Mouse (Mus musculus): ENCODE data around the gene Mogat2. TPM values are rescaled to one million over a fixed set of nuclear protein-coding genes. Genes with fewer than 3 reads are reported as not detected.

Mogat2 gene
- polyA plus RNA-seq, 1 experiment = 0.21 TPM

GRCm38 (mm10) chr7:99187451-99187850 lies 51.0 kb downstream of the Mogat2 start:
- no peak overlapping the region for H3K4me3 ChIP-seq (ENCODE audit: extremely low read depth, insufficient read depth, insufficient read length)
- WGBS = 89% methylated on average over 5 of the region's 5 CpGs
- no peak for DNase-seq (ENCODE audit: low read depth in 1 of 2, low spot score in 2 of 2)
- TF ChIP-seq CTCF (IDR thresholded peaks at IDR 0.05; ENCODE audit: extremely low read depth, insufficient read depth, insufficient read length, insufficient replicate concordance) = no peak
- TF ChIP-seq POLR2A (IDR thresholded peaks at IDR 0.05; ENCODE audit: low read depth, low read length) = no peak
- H3K36me3 ChIP-seq (ENCODE audit: control insufficient read depth, insufficient read depth, low read length) = no peaks in the 10 kb centered on the region
- peaks cover 5% of the 10 kb centered on the region; the same call in 1 of the 2 replicates for H3K4me1 ChIP-seq (ENCODE audit: control insufficient read depth, insufficient read depth, insufficient read length)
- no peaks in the 10 kb centered on the region for H3K27me3 ChIP-seq (ENCODE audit: control insufficient read depth, insufficient read depth, low read length)
- H3K27ac ChIP-seq (ENCODE audit: insufficient read depth, low read length) = no peak overlapping the region

DNA sequence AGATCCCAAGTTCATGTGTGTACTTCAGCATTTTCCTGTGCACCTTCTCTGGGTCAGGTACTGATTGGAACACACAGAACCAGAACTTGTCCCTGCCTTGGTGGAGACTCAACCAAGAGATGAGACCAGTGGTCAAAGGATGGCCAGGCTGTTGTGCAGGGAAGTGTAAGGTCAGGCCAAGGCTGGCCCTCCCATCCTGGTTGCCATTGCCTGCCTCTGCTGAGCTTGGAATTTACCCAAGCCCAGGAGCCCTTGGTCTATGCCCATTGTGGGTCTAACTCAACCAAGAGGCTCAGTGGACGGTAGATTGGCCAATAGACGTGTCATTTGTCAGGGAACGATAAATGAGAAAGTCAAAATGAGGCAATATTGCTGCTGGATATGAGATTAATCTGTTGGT lies 53.0 kb downstream of the Mogat2 start:
- no peaks in the 10 kb centered on the region for H3K27me3 ChIP-seq (ENCODE audit: control insufficient read depth, insufficient read depth, low read length)
- 87% methylated on average over 3 of the region's 3 CpGs for WGBS
- H3K27ac ChIP-seq (ENCODE audit: insufficient read depth, low read length) = no peak overlapping the region
- H3K4me1 ChIP-seq (ENCODE audit: control insufficient read depth, insufficient read depth, insufficient read length) = peaks cover 5% of the 10 kb centered on the region; the same call in 1 of the 2 replicates
- TF ChIP-seq POLR2A (IDR thresholded peaks at IDR 0.05; ENCODE audit: low read depth, low read length) (no peak), CTCF (IDR thresholded peaks at IDR 0.05; ENCODE audit: extremely low read depth, insufficient read depth, insufficient read length, insufficient replicate concordance) (no peak)
- H3K36me3 ChIP-seq (ENCODE audit: control insufficient read depth, insufficient read depth, low read length) = no peaks in the 10 kb centered on the region
- H3K4me3 ChIP-seq (ENCODE audit: extremely low read depth, insufficient read depth, insufficient read length) = no peak overlapping the region
- DNase-seq (ENCODE audit: low read depth in 1 of 2, low spot score in 2 of 2) = no peak

DNA sequence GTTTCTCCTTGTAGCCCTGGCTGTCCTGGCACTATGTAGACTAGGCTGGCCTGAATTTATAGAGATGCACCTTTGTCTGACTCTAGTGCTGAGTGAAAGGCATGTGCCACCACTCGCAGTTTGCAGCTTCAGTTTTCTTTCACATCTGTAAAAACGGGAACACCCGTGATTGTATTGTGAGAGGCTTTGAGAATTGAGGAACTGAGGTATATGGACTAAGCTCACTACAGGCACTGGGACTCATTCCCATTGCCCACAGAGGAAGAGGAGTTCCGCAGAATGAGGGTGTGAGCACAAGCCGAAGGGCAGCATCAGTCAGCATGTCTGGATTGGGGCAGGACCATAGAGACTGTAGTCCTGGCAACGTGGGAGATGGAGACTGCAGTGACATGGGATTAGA lies 54.7 kb downstream of the Mogat2 start:
- Histone ChIP-seq H3K4me1 (ENCODE audit: control insufficient read depth, insufficient read depth, insufficient read length) (peaks cover 5% of the 10 kb centered on the region; the same call in 1 of the 2 replicates), H3K27me3 (ENCODE audit: control insufficient read depth, insufficient read depth, low read length) (no peaks in the 10 kb centered on the region), H3K36me3 (ENCODE audit: control insufficient read depth, insufficient read depth, low read length) (no peaks in the 10 kb centered on the region), H3K27ac (ENCODE audit: insufficient read depth, low read length) (no peak overlapping the region), H3K4me3 (ENCODE audit: extremely low read depth, insufficient read depth, insufficient read length) (no peak overlapping the region)
- TF ChIP-seq CTCF (IDR thresholded peaks at IDR 0.05; ENCODE audit: extremely low read depth, insufficient read depth, insufficient read length, insufficient replicate concordance) (no peak), POLR2A (IDR thresholded peaks at IDR 0.05; ENCODE audit: low read depth, low read length) (no peak)
- 23% methylated on average over 6 of the region's 6 CpGs for WGBS
- DNase-seq (ENCODE audit: low read depth in 1 of 2, low spot score in 2 of 2) = no peak

DNA sequence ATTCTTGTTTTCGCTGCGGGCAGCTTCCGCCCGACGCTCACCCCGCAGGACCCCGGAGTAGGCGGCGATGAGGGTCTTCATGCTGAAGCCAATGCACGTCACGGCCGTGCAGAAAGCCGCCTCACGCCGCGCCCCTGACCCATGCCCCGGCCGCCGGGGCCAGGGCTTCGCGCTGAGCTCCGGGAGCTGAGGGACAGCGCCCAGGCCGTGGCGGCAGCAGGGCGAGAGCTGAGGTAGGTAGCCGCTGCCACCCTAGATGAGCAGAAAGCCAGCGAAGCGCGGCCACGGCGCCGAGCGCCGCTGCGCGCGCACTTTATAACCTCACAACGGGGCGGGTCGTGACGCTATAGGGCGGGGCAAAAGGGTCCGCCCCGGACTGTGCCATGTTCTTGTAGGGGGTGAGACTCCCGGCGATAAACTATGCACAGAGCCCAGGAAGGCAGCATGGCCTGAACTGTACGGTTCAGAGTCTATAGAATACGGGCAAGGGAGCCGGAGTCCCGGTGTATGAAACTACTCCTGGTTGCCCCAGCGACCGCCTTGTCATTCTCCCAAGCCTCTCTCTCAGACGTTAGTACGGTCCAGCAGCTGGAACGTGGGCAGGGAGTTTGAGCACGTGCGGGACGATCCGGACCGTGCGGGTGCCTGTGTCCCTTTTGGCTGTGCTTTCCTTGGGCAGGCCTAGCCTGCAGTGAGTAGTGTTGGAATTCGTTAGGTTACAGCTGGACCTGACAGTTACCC lies 55.8 kb downstream of the Mogat2 start, which contains the start of gene Dgat2:
TSS of gene Dgat2 (minus strand) at position 288 of the 741 bp plus-strand sequence.
- peak; percentile 85 to 86 for DNase-seq (ENCODE audit: low read depth in 1 of 2, low spot score in 2 of 2)
- H3K27ac ChIP-seq (ENCODE audit: insufficient read depth, low read length) = peak within 1 kb of the TSS; percentile 58
- 2% methylated on average over 63 of the region's 63 CpGs for WGBS

DNA sequence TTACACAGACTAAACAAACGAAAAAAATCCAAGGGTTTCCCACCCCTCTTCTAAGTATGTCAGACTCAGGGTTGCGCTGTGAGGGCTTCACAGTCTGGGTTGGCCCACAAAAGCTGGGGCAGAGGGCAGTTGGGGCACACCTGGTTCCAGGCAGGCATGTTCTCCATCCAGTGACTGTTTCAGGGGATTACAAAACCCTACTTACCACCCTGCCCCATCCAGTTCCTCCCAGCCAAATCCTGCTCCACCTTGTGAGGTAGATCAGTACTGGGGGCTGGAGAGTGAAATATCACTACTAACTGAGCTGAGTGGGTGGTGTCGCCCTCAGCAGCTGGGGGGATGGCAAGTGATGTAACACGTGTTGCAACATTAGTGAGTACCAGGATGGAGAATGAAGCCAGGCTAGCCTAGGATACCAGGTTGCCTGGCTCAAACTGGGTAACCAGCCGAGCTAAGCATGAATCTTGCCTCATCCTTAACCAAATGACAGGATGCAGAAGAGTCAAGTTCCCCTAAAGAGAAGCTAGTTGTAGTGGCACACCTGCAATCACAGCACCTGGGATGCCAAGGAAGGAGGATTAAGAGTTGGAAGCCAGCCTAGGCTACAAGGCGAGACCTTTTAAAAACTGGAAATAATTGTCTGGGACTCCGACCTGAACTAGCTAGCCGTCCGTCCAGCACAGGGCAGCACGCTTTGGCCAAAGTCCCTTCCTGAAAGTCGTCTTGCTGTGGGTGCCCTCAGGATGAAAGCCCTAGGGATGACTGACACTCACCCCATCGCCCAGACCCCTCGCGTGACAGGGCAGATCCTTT lies 56.6 kb downstream of the Mogat2 start:
- Histone ChIP-seq H3K27ac (ENCODE audit: insufficient read depth, low read length) (no peak overlapping the region), H3K36me3 (ENCODE audit: control insufficient read depth, insufficient read depth, low read length) (no peaks in the 10 kb centered on the region), H3K27me3 (ENCODE audit: control insufficient read depth, insufficient read depth, low read length) (no peaks in the 10 kb centered on the region), H3K4me3 (ENCODE audit: extremely low read depth, insufficient read depth, insufficient read length) (peak overlapping the region; percentile 58), H3K4me1 (ENCODE audit: control insufficient read depth, insufficient read depth, insufficient read length) (peaks cover 5% of the 10 kb centered on the region; the same call in 1 of the 2 replicates)
- no peak for DNase-seq (ENCODE audit: low read depth in 1 of 2, low spot score in 2 of 2)
- TF ChIP-seq POLR2A (IDR thresholded peaks at IDR 0.05; ENCODE audit: low read depth, low read length) (no peak), CTCF (IDR thresholded peaks at IDR 0.05; ENCODE audit: extremely low read depth, insufficient read depth, insufficient read length, insufficient replicate concordance) (no peak)
- WGBS = 29% methylated on average over 14 of the region's 14 CpGs

More for the DNA sequence above, 55.8 kb downstream of the Mogat2 start, which contains the start of gene Dgat2:
- Histone ChIP-seq H3K36me3 (ENCODE audit: control insufficient read depth, insufficient read depth, low read length) (no peaks in the 10 kb centered on the region), H3K4me1 (ENCODE audit: control insufficient read depth, insufficient read depth, insufficient read length) (peaks cover 5% of the 10 kb centered on the region; the same call in 1 of the 2 replicates), H3K27me3 (ENCODE audit: control insufficient read depth, insufficient read depth, low read length) (no peaks in the 10 kb centered on the region), H3K4me3 (ENCODE audit: extremely low read depth, insufficient read depth, insufficient read length) (peak within 1 kb of the TSS; percentile 58)
- TF ChIP-seq POLR2A (IDR thresholded peaks at IDR 0.05; ENCODE audit: low read depth, low read length) = peak; percentile 66
- no peak for TF ChIP-seq CTCF (IDR thresholded peaks at IDR 0.05; ENCODE audit: extremely low read depth, insufficient read depth, insufficient read length, insufficient replicate concordance)

DNA sequence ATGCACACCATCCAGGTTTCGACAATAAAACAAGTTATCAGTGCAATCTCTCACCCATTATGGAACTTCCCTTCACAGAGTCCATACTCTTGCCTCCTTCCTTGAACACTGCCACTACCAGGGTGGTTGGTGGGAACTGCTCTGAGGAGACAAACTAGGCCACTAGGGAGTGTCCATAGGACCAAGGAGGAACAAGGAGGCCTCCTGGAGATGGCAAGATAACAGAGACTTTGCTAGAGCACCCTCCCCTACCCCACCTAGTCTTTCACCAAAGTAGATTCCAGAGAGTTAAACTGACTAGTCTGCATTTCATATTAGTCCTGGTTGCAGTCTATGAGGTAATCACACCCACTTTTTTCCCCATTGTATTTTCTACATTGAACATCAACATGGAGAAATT lies 58.3 kb downstream of the Mogat2 start:
- TF ChIP-seq POLR2A (IDR thresholded peaks at IDR 0.05; ENCODE audit: low read depth, low read length) (no peak), CTCF (IDR thresholded peaks at IDR 0.05; ENCODE audit: extremely low read depth, insufficient read depth, insufficient read length, insufficient replicate concordance) (no peak)
- Histone ChIP-seq H3K27ac (ENCODE audit: insufficient read depth, low read length) (no peak overlapping the region), H3K36me3 (ENCODE audit: control insufficient read depth, insufficient read depth, low read length) (no peaks in the 10 kb centered on the region), H3K4me1 (ENCODE audit: control insufficient read depth, insufficient read depth, insufficient read length) (peaks cover 5% of the 10 kb centered on the region; the same call in 1 of the 2 replicates), H3K4me3 (ENCODE audit: extremely low read depth, insufficient read depth, insufficient read length) (no peak overlapping the region), H3K27me3 (ENCODE audit: control insufficient read depth, insufficient read depth, low read length) (no peaks in the 10 kb centered on the region)
- 69% methylated on average over 1 of the region's 1 CpGs for WGBS
- no peak for DNase-seq (ENCODE audit: low read depth in 1 of 2, low spot score in 2 of 2)

All from spleen, adult 2 months (tissue).